Comparison of ENCODE assay signal across 10 mouse cellular contexts in the genomic region with DNA sequence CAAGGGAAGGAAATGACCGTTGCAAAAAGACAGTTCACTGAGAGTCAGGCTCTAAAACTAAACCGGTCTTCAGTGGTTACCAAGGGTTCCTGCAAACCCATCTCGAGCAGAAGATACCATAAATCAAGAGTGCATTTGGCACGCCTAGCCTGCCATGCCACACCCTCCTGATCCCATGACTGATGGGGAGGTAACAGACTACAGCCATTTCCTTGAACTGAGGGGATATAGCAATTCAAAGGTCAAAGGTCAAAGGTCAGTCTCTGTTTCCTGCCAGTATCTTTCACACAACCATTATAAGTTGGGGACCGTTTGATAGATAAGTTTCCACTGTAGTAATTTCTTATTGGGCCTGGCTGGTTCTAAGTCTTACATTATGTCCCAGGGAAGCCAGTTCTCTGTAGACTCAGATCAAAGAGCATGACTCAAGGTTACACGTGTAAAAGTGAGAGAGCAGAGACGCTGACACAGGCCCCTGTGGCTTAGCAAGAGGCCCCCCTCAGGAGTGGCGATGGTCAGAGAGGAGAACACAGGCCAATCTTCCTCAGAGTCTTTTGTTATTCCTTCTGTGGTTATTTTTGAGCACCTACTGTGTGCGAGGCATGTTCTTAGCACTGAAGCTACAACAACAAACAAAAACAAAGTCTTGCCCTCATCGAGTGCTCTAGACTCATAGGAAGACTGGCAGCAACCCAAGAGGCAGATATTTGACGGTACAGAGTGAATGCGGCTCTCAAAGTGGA. TPM values are rescaled to one million over a fixed set of nuclear protein-coding genes. Genes with fewer than 3 reads are reported as not detected.
DNase-seq lines count a peak whose midpoint lies in the region; ATAC-seq and TF ChIP-seq lines count a peak whose summit lies in the region.
"Had no signal": no experiment of that assay in that cellular context is flagged by ENCODE, and none has a peak within 500 bp of the region (broad histone marks: within the 10 kb centered on the region; RNA-seq: fewer than 3 reads in every experiment).

No protein-coding gene starts in this region.

- H3K36me3 ChIP-seq in intestine, embryonic 14.5 days (ENCODE audit: control insufficient read depth, insufficient read depth, low read length): peaks cover 42% of the 10 kb centered on the region
- peaks cover 84% of the 10 kb centered on the region for H3K36me3 ChIP-seq in liver, embryonic 12.5 days
- peaks cover 3% of the 10 kb centered on the region; the same call in 1 of the 2 replicates for H3K36me3 ChIP-seq in hindbrain, postnatal 0 days (ENCODE audit: insufficient read depth, low read length)
- H3K36me3 ChIP-seq in midbrain, embryonic 10.5 days: no peaks in the 10 kb centered on the region

- peak; percentile 51; the same call in 1 of the 2 replicates for ATAC-seq in intestine, embryonic 14.5 days (replicated peaks; ENCODE audit: low FRiP score, low TSS enrichment, low read depth)
- peak; percentile 54; the same call in 1 of the 2 replicates for ATAC-seq in liver, embryonic 12.5 days
- ATAC-seq in hindbrain, postnatal 0 days: no peak

- H3K4me2 ChIP-seq in intestine, embryonic 14.5 days (ENCODE audit: low read length): no peak overlapping the region
- no peak overlapping the region for H3K4me2 ChIP-seq in liver, embryonic 12.5 days
- H3K4me2 ChIP-seq in hindbrain, postnatal 0 days (ENCODE audit: low read depth, low read length): no peak overlapping the region

- no peaks in the 10 kb centered on the region for H3K9me3 ChIP-seq in intestine, embryonic 14.5 days (ENCODE audit: control insufficient read depth, low read length)
- H3K9me3 ChIP-seq in liver, embryonic 12.5 days (replicated peaks): no peaks in the 10 kb centered on the region
- H3K9me3 ChIP-seq in hindbrain, postnatal 0 days (ENCODE audit: low read length): no peaks in the 10 kb centered on the region
- no peaks in the 10 kb centered on the region for H3K9me3 ChIP-seq in midbrain, embryonic 10.5 days (replicated peaks)

- H3K4me1 ChIP-seq in intestine, embryonic 14.5 days (replicated peaks; ENCODE audit: control insufficient read depth, insufficient read depth, low read length): 0 out of 2 replicates have a peak, but pooled peaks cover 2% of the 10 kb centered on the region
- peaks cover 70% of the 10 kb centered on the region for H3K4me1 ChIP-seq in liver, embryonic 12.5 days
- no peaks in the 10 kb centered on the region for H3K4me1 ChIP-seq in hindbrain, postnatal 0 days (ENCODE audit: insufficient read depth, low read length)
- H3K4me1 ChIP-seq in midbrain, embryonic 10.5 days: no peaks in the 10 kb centered on the region

- H3K9ac ChIP-seq in intestine, embryonic 14.5 days (ENCODE audit: low read length): no peak overlapping the region
- H3K9ac ChIP-seq in liver, embryonic 12.5 days: no peak overlapping the region
- H3K9ac ChIP-seq in hindbrain, postnatal 0 days (replicated peaks; ENCODE audit: low read length): no peak overlapping the region

- no peak overlapping the region for H3K27ac ChIP-seq in intestine, embryonic 14.5 days (ENCODE audit: low read depth)
- H3K27ac ChIP-seq in liver, embryonic 12.5 days: peak overlapping the region; percentile 73
- H3K27ac ChIP-seq in hindbrain, postnatal 0 days: no peak overlapping the region
- H3K27ac ChIP-seq in midbrain, embryonic 10.5 days (replicated peaks): no peak overlapping the region

- no peak overlapping the region for H3K4me3 ChIP-seq in intestine, embryonic 14.5 days (ENCODE audit: low read depth, low read length)
- no peak overlapping the region for H3K4me3 ChIP-seq in liver, embryonic 12.5 days
- no peak overlapping the region for H3K4me3 ChIP-seq in hindbrain, postnatal 0 days (ENCODE audit: low read length)
- no peak overlapping the region for H3K4me3 ChIP-seq in midbrain, embryonic 10.5 days
- H3K4me3 ChIP-seq: myocyte had no signal

- WGBS in intestine, embryonic 14.5 days: 39% methylated on average over 12 of the region's 12 CpGs
- WGBS in liver, embryonic 12.5 days (ENCODE audit: insufficient replicate concordance): 55% methylated on average over 12 of the region's 12 CpGs
- WGBS in hindbrain, postnatal 0 days: 63% methylated on average over 12 of the region's 12 CpGs
- WGBS in midbrain, embryonic 10.5 days: 82% methylated on average over 12 of the region's 12 CpGs

- TF ChIP-seq CTCF in hindbrain, postnatal 0 days (IDR thresholded peaks at IDR 0.05; ENCODE audit: low read depth): no peak

- H3K27me3 ChIP-seq in intestine, embryonic 14.5 days (replicated peaks; ENCODE audit: control insufficient read depth, insufficient read depth, low read length): no peaks in the 10 kb centered on the region
- H3K27me3 ChIP-seq in liver, embryonic 12.5 days (replicated peaks): no peaks in the 10 kb centered on the region
- H3K27me3 ChIP-seq in hindbrain, postnatal 0 days (ENCODE audit: insufficient read depth, low read length): no peaks in the 10 kb centered on the region
- H3K27me3 ChIP-seq in midbrain, embryonic 10.5 days (ENCODE audit: low read depth, poor library complexity, severe bottlenecking): no peaks in the 10 kb centered on the region

- DNase-seq in CD4-positive helper T cell, adult 2 months (ENCODE audit: low read depth, low spot score): peak; percentile 66
- DNase-seq in ES-CJ7 (ENCODE audit: low read depth, low spot score): peak; percentile 41
- no peak for DNase-seq in intestine, embryonic 14.5 days (ENCODE audit: low spot score)
- DNase-seq in hindbrain, postnatal 0 days (ENCODE audit: low spot score): no peak
- DNase-seq in midbrain, embryonic 10.5 days (ENCODE audit: low spot score): no peak
- no peak for DNase-seq in neural tube, embryonic 10.5 days (ENCODE audit: extremely low spot score, low spot score)
- DNase-seq: layer of hippocampus, adult 9-11 months had no signal

RNA-seq across cellular contexts. Expression of gene Il10rb, which starts 7.3 kb away (rescaled TPM):
- polyA plus RNA-seq in intestine, embryonic 14.5 days (2014; fragmentation: Nextera tagmentation; extraction: Ambion mirVana): 35.4 and 36.8 TPM in 2 replicates
- 26.0 and 27.0 TPM in 2 replicates for polyA plus RNA-seq in liver, embryonic 12.5 days (2016; fragmentation: Nextera tagmentation; extraction: Ambion mirVana)
- total RNA-seq in hindbrain, postnatal 0 days (2014; rRNA removed): 4.2 and 7.1 TPM in 2 replicates
- 14.6 and 14.8 TPM in 2 replicates for polyA plus RNA-seq in hindbrain, postnatal 0 days (2015; fragmentation: Nextera tagmentation; extraction: Ambion mirVana)
- 6.9 and 8.9 TPM in 2 replicates for polyA plus RNA-seq in midbrain, embryonic 10.5 days (2016; fragmentation: Nextera tagmentation; extraction: Ambion mirVana)

RNA-seq across cellular contexts. Expression of gene Gm21970, which starts 21.8 kb away (rescaled TPM):
- polyA plus RNA-seq in intestine, embryonic 14.5 days (2014; fragmentation: Nextera tagmentation; extraction: Ambion mirVana): 0.45 TPM in 1 of 2 replicates, not detected in the other
- polyA plus RNA-seq in liver, embryonic 12.5 days (2016; fragmentation: Nextera tagmentation; extraction: Ambion mirVana): not detected in 2 replicates
- total RNA-seq in hindbrain, postnatal 0 days (2014; rRNA removed): not detected in 2 replicates
- not detected in 2 replicates for polyA plus RNA-seq in hindbrain, postnatal 0 days (2015; fragmentation: Nextera tagmentation; extraction: Ambion mirVana)
- polyA plus RNA-seq in midbrain, embryonic 10.5 days (2016; fragmentation: Nextera tagmentation; extraction: Ambion mirVana): not detected in 2 replicates
- polyA plus RNA-seq: myocyte; testis, adult 2 months had no signal

RNA-seq across cellular contexts. Expression of gene Ifnar2, which starts 40.7 kb away (rescaled TPM):
- polyA plus RNA-seq in intestine, embryonic 14.5 days (2014; fragmentation: Nextera tagmentation; extraction: Ambion mirVana): 41.1 and 44.0 TPM in 2 replicates
- 63.5 and 65.7 TPM in 2 replicates for polyA plus RNA-seq in liver, embryonic 12.5 days (2016; fragmentation: Nextera tagmentation; extraction: Ambion mirVana)
- 18.3 and 20.9 TPM in 2 replicates for total RNA-seq in hindbrain, postnatal 0 days (2014; rRNA removed)
- polyA plus RNA-seq in hindbrain, postnatal 0 days (2015; fragmentation: Nextera tagmentation; extraction: Ambion mirVana): 49.9 and 51.7 TPM in 2 replicates
- polyA plus RNA-seq in midbrain, embryonic 10.5 days (2016; fragmentation: Nextera tagmentation; extraction: Ambion mirVana): 26.0 and 27.9 TPM in 2 replicates

Comparison
In these comparisons a context has a peak if more than half of its experiments do, and no peak if none do; other contexts are left out.
1. DNase-seq: peak in CD4-positive helper T cell, adult 2 months (single experiment) and ES-CJ7 (single experiment); none in intestine, embryonic 14.5 days (single experiment), hindbrain, postnatal 0 days (single experiment), midbrain, embryonic 10.5 days (single experiment) and neural tube, embryonic 10.5 days (single experiment).